Mouse (Mus musculus) embryo, embryonic 11 days (tissue): ENCODE results near the gene Zfp831.

ENCODE experiments used
- DNase-seq: peaks from one replicate; pipeline ENCODE4 v3.0.0-alpha.2; 2015

Zfp831 gene

DNA sequence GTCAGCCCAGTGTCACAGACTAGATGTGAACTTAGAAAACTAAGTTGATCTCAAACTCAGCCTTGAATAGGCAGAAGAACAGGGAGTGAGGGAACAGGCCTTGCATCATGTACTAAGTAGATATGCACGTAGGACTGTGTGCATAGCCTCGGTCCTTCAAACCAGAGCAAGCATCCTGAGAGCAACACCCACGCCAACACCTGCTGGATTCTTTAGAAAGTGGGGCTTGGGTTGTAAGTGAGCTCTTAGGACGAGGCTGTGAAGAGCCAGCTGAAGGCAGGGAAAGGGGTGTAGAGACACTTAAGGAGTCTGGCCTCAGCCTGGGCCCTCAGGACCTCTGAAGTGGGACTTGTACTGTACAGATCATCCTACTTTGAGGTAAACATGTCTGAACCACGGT is 12.0 kb downstream of the Zfp831 start:
- no peak for DNase-seq

DNA sequence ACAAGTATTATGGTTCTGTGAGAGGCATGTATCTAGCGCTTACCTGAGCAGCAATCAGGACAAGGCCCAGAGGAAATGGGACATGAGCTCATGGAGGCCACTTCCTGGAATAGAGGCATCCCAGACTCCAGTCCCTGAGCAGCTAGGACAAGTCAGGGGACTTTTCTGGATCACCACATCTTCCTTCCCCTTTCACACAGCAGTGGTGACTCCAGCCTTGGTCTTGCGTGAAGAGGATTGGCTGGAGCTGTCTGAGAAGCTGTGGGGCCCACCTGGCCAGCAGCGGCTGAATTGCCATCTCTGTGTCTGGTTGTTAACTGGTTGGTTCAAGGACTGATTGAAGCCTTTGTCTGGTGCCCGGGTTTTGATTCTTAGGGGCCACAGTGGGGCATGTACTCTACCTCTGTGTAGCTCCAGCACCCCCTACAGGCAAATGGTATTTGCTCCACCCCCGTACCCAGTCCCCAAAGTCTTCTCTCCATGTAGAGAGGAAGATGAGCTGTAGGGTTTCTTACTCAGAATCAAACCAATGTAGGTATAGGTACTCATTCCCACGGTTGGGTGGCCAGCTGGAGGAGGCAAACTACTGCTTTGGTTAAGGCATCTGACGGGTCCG is 15.0 kb downstream of the Zfp831 start:
- no peak for DNase-seq

GRCm38 (mm10) chr2:174659874-174660273 is 16.5 kb downstream of the Zfp831 start:
- DNase-seq: no peak

- no peak for DNase-seq
Observed at GRCm38 (mm10) chr2:174660321-174660720, 17.0 kb downstream of the Zfp831 start.

DNA sequence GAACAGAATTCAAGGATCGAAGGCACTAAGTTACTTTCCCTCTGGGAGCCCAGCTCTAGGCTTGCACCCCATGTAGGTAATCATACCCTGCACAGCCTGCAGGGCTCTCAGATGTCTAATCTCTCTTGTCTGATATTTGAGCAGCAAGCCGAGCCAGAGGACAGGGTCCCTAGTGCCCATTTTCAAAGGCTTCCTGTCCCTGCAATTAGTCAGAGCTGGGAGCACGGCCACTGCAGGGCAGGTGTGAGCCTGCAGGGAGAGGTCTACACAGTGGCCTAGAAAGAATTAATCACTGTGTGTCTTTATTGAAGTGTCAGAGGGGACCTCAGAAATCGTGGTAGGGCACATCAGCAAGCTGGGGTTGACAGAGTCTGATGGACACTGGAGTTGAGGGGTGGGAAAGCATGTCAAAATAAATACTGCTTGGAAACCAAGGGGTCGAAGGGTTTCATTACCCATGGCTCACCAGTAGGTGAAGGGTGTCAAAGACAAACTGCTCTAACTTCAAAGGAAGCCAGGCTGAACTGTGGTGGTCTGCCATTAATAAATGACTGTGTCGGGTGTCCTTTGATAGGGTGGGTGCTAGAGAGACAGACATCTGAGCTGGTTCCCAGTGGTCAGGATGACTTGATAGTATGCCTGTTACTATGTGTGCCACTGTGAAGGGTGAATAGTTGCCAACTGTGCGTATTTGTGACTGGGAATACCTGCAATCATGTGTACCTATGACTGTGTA is 18.3 kb downstream of the Zfp831 start:
- peak; percentile 30 for DNase-seq

- DNase-seq: no peak
Observed at GRCm38 (mm10) chr2:174662593-174662992, 19.3 kb downstream of the Zfp831 start.

- DNase-seq: no peak
Observed at GRCm38 (mm10) chr2:174665404-174665803, 22.1 kb downstream of the Zfp831 start.

DNA sequence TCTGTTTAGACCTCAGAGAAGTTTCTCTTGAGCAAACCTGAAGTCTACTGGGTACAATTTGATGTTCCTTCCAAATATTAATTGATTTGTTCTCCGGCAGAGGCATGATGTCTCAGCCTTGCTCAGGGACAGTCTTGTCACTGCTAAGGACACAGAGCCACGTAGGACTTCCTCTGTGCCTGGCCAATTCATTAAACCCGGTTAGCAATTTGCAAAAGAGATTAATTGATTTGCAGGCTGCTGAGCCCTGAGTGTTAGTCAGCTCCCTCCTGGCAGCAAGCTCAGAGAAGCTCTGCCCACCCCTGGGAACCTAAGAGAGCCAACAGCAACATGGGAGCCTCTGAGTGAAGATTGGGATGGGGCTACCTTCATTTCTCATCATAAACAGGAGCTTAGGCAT is 25.5 kb downstream of the Zfp831 start:
- DNase-seq: no peak

DNA sequence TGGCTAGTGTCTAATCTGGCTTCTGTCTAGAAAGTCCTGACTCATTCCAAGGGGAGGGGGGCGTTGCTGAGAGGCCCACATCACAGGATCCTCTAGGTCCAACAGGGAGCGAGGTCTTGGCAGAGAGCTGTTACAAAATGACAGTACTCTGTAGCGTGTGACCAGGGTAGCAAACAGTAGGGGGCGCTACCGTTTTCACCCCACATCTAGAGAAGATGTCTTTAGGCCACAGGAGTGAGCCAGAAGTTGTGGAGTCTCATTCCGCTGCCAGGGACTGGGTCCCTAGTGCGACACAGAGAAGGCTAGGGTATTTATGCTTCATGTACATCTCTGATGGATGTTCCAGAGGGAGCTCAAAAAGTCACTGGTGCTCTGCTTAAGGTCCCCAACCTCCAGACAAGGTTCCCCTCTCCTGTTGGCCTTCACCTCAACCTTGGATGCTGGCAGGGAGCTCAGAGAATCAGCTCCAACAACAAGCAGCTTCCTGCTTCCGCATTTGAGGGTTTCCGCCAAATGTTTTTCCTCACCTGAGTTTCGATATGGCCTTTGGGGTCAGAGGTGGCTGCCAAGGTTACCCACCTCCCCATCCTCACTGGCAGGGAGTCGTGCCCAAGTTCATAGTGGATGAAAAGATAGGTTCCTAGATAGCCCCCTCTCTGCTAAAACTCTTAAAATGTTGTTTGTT is 29.3 kb downstream of the Zfp831 start:
- DNase-seq: peak; percentile 39

DNA sequence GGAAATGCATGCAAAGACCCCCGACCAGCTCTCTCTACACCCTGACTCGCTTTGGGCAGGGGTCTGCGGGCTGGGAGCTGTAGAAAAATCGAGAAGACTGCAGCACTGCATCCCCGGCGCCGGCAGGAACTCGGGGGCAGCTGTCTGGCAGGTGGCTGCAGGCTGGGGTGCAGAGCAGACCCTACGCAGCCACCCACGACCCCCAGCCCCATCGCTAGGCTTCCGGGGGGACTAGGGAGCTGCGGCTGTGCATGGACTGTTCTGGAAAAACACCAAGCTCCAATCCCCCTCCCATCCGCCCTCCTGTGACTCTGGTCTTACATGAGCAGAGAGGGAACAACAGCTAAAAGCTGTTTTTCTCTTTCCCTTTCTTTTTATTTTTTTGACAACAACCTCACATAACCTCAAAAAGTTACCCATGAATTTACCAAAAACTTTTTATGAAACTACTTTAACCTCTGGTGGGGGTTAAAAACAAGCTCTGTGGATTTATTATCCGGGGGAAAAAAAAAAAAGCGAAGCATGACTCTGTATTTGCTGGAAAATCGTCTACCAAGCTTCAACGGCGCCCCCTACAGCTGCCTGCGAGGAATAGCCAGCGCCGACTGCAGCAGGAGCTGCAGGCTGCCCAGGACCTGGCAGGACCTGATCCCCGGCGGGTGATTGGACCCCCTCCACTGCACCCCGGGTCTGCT is 30.4 kb downstream of the Zfp831 start:
- DNase-seq: peak; percentile 95

DNA sequence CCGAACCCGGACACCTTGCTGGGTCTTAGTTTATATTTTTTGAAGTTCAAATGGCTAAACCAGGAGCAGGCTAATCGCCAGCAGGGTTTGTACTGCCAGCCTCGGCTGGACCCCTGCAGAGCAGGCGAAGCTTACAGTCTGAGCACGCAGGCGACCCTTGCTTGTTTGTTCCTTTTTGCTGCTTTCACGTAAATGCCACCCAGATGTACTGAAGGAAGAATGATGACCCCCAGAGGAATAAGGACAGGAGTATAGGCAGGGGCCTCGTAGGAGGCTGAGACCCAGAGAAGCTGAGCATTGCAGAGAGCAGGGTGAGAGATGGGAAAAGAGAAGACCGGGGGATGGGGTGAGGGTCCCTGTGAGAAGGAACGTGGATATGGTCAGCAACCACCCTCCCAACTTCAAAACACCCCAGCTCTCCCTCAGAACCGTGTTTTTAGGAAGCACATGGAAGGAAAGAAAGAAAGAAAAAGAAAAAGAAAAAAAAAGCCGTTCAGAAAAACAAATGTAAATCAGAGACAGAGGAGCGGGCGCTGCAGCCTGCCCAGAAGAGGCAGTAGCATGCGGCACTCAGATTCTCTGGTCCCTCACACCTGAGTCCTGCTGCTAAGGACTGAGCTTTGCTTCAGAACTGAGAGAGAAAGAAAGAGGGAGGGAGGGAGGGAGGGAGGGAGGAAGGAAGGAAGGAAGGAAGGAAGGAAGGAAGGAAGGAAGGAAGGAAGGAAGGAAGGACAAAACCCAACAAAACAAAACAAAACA is 31.1 kb downstream of the Zfp831 start:
- DNase-seq: peak; percentile 48

GRCm38 (mm10) chr2:174675642-174676041 is 32.3 kb downstream of the Zfp831 start:
- DNase-seq: peak; percentile 84

DNA sequence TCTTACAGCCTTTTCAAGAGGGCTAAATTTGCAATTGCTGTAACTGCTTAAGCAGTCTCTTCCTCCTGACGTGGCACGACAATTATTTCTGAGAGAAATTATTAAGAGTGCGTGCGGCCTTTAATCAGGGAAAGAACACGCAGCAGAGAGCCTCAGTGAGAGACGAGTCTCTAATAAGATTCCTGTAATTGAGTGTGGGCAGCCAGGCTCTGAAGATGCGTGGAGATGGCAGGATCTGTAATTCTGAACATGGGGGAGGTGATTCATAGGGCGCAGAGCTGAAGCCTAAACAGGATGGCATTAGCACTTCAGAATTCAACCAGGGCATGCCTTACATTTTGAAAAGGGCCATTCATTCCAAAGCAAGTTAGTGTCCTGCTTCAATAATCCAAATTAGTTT is 58.0 kb downstream of the Zfp831 start:
- no peak for DNase-seq

DNA sequence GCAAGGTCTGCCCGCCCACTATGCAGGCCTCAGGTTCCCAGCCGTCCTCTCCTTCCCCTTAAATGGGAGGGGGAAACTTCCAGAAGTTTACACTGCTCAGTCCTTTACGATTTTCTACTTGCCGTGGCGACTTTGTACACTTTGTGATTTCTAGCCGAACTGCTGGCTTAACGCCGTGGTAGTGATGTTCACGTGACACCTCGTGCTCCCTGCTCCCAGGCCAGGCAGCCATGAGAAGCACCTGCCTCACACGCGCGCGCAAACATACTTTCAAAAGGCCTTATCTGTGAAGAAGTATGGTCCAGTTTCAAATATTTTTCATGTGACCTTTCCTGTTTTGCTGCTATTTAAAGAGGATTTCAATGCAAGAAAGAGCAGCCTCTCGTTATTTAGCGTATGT is 63.8 kb downstream of the Zfp831 start:
- DNase-seq: no peak

- DNase-seq: no peak
Observed at GRCm38 (mm10) chr2:174708587-174708986, 65.3 kb downstream of the Zfp831 start.

GRCm38 (mm10) chr2:174710185-174710584 is 66.9 kb downstream of the Zfp831 start:
- DNase-seq: no peak

DNA sequence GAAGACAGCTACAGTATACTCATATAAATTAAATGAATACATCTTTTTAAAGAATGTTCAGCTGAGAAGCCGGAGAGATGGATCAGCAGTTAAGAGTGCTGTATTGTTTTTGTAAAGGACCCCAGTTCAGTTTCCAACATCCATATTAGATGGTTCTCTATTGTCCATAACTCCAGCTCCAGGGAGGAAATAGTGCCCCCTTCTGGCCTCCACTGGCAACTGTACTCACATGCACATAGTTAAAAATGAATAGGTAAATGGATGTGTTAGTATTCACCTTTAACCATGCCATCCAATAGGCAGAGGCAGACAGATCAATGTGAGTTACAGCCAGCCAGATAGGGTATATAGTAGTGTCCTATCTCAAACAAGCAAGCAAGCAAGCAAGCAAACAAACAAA is 68.7 kb downstream of the Zfp831 start:
- no peak for DNase-seq

- no peak for DNase-seq
Observed at GRCm38 (mm10) chr2:174715938-174716337, 72.6 kb downstream of the Zfp831 start.

- DNase-seq: no peak
Observed at GRCm38 (mm10) chr2:174717857-174718256, 74.5 kb downstream of the Zfp831 start.

- DNase-seq: no peak
Observed at GRCm38 (mm10) chr2:174727114-174727823, 83.9 kb downstream of the Zfp831 start.

GRCm38 (mm10) chr2:174731939-174732338 is 88.6 kb downstream of the Zfp831 start:
- no peak for DNase-seq

DNA sequence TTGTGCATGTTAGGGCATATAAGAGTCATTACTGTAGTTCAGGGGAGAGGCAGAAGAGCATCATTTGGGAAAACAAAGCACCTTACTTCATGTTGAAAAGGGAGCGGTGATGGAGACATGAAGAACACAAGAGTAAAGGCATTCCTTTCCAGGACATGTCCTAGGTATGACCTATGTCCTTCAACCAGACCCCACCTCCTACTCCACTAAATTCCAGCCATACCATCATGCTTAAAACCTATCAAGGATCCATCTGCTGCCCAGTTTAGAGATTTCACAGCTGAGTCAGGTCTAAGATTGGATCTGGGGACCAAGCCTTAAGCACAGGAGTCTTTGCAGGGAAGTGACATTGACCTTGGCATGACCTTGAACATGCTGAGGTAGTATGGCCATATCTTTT is 91.9 kb downstream of the Zfp831 start:
- no peak for DNase-seq
